Mouse (Mus musculus) cortical plate, adult 2 months (tissue): Measurements from ENCODE around the gene Bbip1. TPM values are rescaled to one million over a fixed set of nuclear protein-coding genes. Genes with fewer than 3 reads are reported as not detected.

Source experiments
- H3K27ac ChIP-seq: fragments of 200-500 bp; 2 replicates; pipeline ENCODE4 v1.5.1; 2012; ENCODE audit warnings: low read length, control low read depth, inconsistent platforms; ENCODE audit not compliant: insufficient read depth
- H3K4me1 ChIP-seq: fragments of 200-500 bp; 2 replicates; pipeline ENCODE4 v1.6.1; 2011; ENCODE audit warnings: low read length; ENCODE audit not compliant: control insufficient read depth, insufficient read depth
- H3K4me3 ChIP-seq: fragments of 200-500 bp; 2 replicates; pipeline ENCODE4 v1.5.1; 2011; ENCODE audit warnings: mild to moderate bottlenecking, low read length, control low read depth; ENCODE audit not compliant: insufficient read depth
- CTCF ChIP-seq: fragments of 200-500 bp; IDR thresholded peaks from 2 replicates; pipeline ENCODE4 v1.5.1; 2011; ENCODE audit warnings: mild to moderate bottlenecking, control low read depth, low read length; ENCODE audit not compliant: insufficient read depth; ENCODE audit errors: extremely low read depth
- POLR2A ChIP-seq: fragments of 200-500 bp; IDR thresholded peaks from 2 replicates; pipeline ENCODE4 v1.6.1; 2011; ENCODE audit warnings: mild to moderate bottlenecking, low read length, control low read depth; ENCODE audit not compliant: insufficient read depth; ENCODE audit errors: extremely low read depth
- polyA plus RNA-seq: library from polyadenylated mRNA; depleted of rRNA; stranded (reverse); fragments of >200 nt; gene quantifications from 2 replicates; pipeline ENCODE4 v1.2.3, GENCODE M21; 2012

The Bbip1 gene
- polyA plus RNA-seq, 1 experiment = 81.2 TPM

GRCm38 (mm10) chr19:53962511-53962910, 18.1 kb upstream of the Bbip1 start:
- no peak for TF ChIP-seq POLR2A
- Histone ChIP-seq H3K27ac (no peak overlapping the region), H3K4me1 (no peaks in the 10 kb centered on the region)

GRCm38 (mm10) chr19:53957513-53957912, 13.1 kb upstream of the Bbip1 start:
- peaks cover 2% of the 10 kb centered on the region for H3K4me1 ChIP-seq
- TF ChIP-seq POLR2A (no peak), CTCF (no peak)
- H3K27ac ChIP-seq = no peak overlapping the region
- no peak overlapping the region for H3K4me3 ChIP-seq

More at GRCm38 (mm10) chr19:53962511-53962910, 18.1 kb upstream of the Bbip1 start:
- no peak overlapping the region for H3K4me3 ChIP-seq

- TF ChIP-seq POLR2A = no peak
- TF ChIP-seq CTCF = no peak
- H3K4me3 ChIP-seq = peak overlapping the region; percentile 76
Measured at GRCm38 (mm10) chr19:53945171-53946042, 980 bp upstream of the Bbip1 start.

GRCm38 (mm10) chr19:53944786-53945169, 351 bp upstream of the Bbip1 start:
- H3K4me1 ChIP-seq = peaks cover 4% of the 10 kb centered on the region
- no peak for TF ChIP-seq CTCF
- peak; percentile 53; the same call in 1 of the 2 replicates for TF ChIP-seq POLR2A
- peak overlapping the region; percentile 76 for H3K4me3 ChIP-seq
- no peak overlapping the region for H3K27ac ChIP-seq

More at GRCm38 (mm10) chr19:53945171-53946042, 980 bp upstream of the Bbip1 start:
- Histone ChIP-seq H3K4me1 (peaks cover 4% of the 10 kb centered on the region), H3K27ac (no peak overlapping the region)

GRCm38 (mm10) chr19:53942342-53942741, 2.1 kb downstream of the Bbip1 start:
- no peak overlapping the region for H3K4me3 ChIP-seq
- H3K4me1 ChIP-seq = peaks cover 2% of the 10 kb centered on the region; the same call in 1 of the 2 replicates
- TF ChIP-seq POLR2A (no peak), CTCF (no peak)
- no peak overlapping the region for H3K27ac ChIP-seq

GRCm38 (mm10) chr19:53941139-53941538, 3.3 kb downstream of the Bbip1 start:
- peaks cover 2% of the 10 kb centered on the region; the same call in 1 of the 2 replicates for H3K4me1 ChIP-seq
- no peak overlapping the region for H3K27ac ChIP-seq
- TF ChIP-seq POLR2A = no peak
- H3K4me3 ChIP-seq = no peak overlapping the region

- Histone ChIP-seq H3K4me3 (no peak overlapping the region), H3K27ac (no peak overlapping the region), H3K4me1 (no peaks in the 10 kb centered on the region; the same call in 1 of the 2 replicates)
- TF ChIP-seq POLR2A = no peak
- TF ChIP-seq CTCF = no peak
Measured at GRCm38 (mm10) chr19:53939467-53939866, 5.0 kb downstream of the Bbip1 start.

GRCm38 (mm10) chr19:53934046-53934445, 10.4 kb downstream of the Bbip1 start:
- TF ChIP-seq CTCF (no peak), POLR2A (no peak)
- Histone ChIP-seq H3K27ac (0 out of 2 replicates have a peak overlapping the region, but pooled peaks have one; percentile 53), H3K4me1 (no peaks in the 10 kb centered on the region; the same call in 1 of the 2 replicates), H3K4me3 (no peak overlapping the region)

GRCm38 (mm10) chr19:53933050-53933449, 11.4 kb downstream of the Bbip1 start:
- Histone ChIP-seq H3K4me1 (no peaks in the 10 kb centered on the region; the same call in 1 of the 2 replicates), H3K27ac (no peak overlapping the region), H3K4me3 (no peak overlapping the region)
- TF ChIP-seq CTCF (no peak), POLR2A (no peak)

GRCm38 (mm10) chr19:53929218-53929617, 15.2 kb downstream of the Bbip1 start:
- Histone ChIP-seq H3K4me1 (no peaks in the 10 kb centered on the region; the same call in 1 of the 2 replicates), H3K4me3 (no peak overlapping the region), H3K27ac (no peak overlapping the region)
- TF ChIP-seq CTCF (no peak), POLR2A (no peak)
